Mouse (Mus musculus) liver, embryonic 15.5 days (tissue): ENCODE results near the gene Ankrd55. TPM values are rescaled to one million over a fixed set of nuclear protein-coding genes. Genes with fewer than 3 reads are reported as not detected.

ENCODE experiments used
- ATAC-seq: fragments of 200-750 bp; cut with Nextera tagmentation; 2 replicates; pipeline ENCODE4 v1.8.0; 2017; ENCODE audit warnings: moderate number of reproducible peaks, mild to moderate bottlenecking, moderate library complexity; ENCODE audit not compliant: insufficient read depth
- H3K27ac ChIP-seq: fragments of 300-500 bp; sonication (generic); replicated peaks from 2 replicates; pipeline ENCODE4 v1.5.1; 2015; ENCODE audit warnings: mild to moderate bottlenecking, inconsistent platforms
- H3K27me3 ChIP-seq: fragments of 300-500 bp; sonication (generic); 2 replicates; pipeline ENCODE4 v1.6.1; 2015; ENCODE audit warnings: mild to moderate bottlenecking, inconsistent platforms
- H3K36me3 ChIP-seq: fragments of 300-500 bp; sonication (generic); replicated peaks from 2 replicates; pipeline ENCODE4 v1.6.1; 2015; ENCODE audit warnings: moderate library complexity, mild to moderate bottlenecking, inconsistent platforms
- H3K4me1 ChIP-seq: fragments of 300-500 bp; sonication (generic); replicated peaks from 2 replicates; pipeline ENCODE4 v1.6.1; 2015; ENCODE audit warnings: inconsistent platforms
- H3K4me2 ChIP-seq: fragments of 300-500 bp; sonication (generic); 2 replicates; pipeline ENCODE4 v1.6.1; 2015; ENCODE audit warnings: moderate library complexity, mild to moderate bottlenecking, inconsistent platforms
- H3K4me3 ChIP-seq: fragments of 300-500 bp; sonication (generic); replicated peaks from 2 replicates; pipeline ENCODE4 v1.5.1; 2015; ENCODE audit warnings: mild to moderate bottlenecking, inconsistent platforms
- H3K9ac ChIP-seq: fragments of 300-500 bp; sonication (generic); 2 replicates; pipeline ENCODE4 v1.6.1; 2015; ENCODE audit warnings: moderate library complexity, mild to moderate bottlenecking, inconsistent platforms
- H3K9me3 ChIP-seq: fragments of 300-500 bp; sonication (generic); replicated peaks from 2 replicates; pipeline ENCODE4 v1.6.1; 2016; ENCODE audit warnings: inconsistent platforms
- WGBS: fragments of 180-500 bp; shearing (Covaris S2); methylation state at CpG from one replicate; pipeline ENCODE4 v1.1.7; 2015; ENCODE audit warnings: mixed read lengths; ENCODE audit not compliant: insufficient replicate concordance; 5-methylcytosine and 5-hydroxymethylcytosine counted together
- polyA plus RNA-seq: library from polyadenylated mRNA; unstranded; fragments of >200 nt; fragmentation: Nextera tagmentation; extraction: Ambion mirVana; gene quantifications from 2 replicates; pipeline ENCODE4 v1.2.1, GENCODE M21; 2015

Ankrd55 gene
- polyA plus RNA-seq, 1 experiment from 2014 or later: 0.08 TPM

- no peaks in the 10 kb centered on the region for H3K36me3 ChIP-seq
- no peak overlapping the region for H3K9ac ChIP-seq
- no peak overlapping the region for H3K4me2 ChIP-seq
- 59% methylated on average over 7 of the region's 7 CpGs for WGBS
- H3K27me3 ChIP-seq: no peaks in the 10 kb centered on the region
- H3K4me3 ChIP-seq: no peak overlapping the region
- H3K4me1 ChIP-seq: no peaks in the 10 kb centered on the region; the same call in 1 of the 2 replicates
- no peak overlapping the region for H3K27ac ChIP-seq
- no peaks in the 10 kb centered on the region for H3K9me3 ChIP-seq
- no peak for ATAC-seq
Observed at GRCm38 (mm10) chr13:112326403-112326802, 38.2 kb downstream of the Ankrd55 start.

GRCm38 (mm10) chr13:112326977-112327376 lies 38.7 kb downstream of the Ankrd55 start:
- Histone ChIP-seq H3K4me2 (no peak overlapping the region), H3K9me3 (no peaks in the 10 kb centered on the region), H3K9ac (no peak overlapping the region), H3K27me3 (no peaks in the 10 kb centered on the region), H3K4me3 (no peak overlapping the region), H3K4me1 (no peaks in the 10 kb centered on the region; the same call in 1 of the 2 replicates), H3K27ac (no peak overlapping the region), H3K36me3 (no peaks in the 10 kb centered on the region)
- 59% methylated on average over 5 of the region's 5 CpGs for WGBS
- no peak for ATAC-seq

- no peak for ATAC-seq
- Histone ChIP-seq H3K4me2 (no peak overlapping the region), H3K27ac (no peak overlapping the region), H3K36me3 (no peaks in the 10 kb centered on the region), H3K4me3 (no peak overlapping the region), H3K4me1 (no peaks in the 10 kb centered on the region; the same call in 1 of the 2 replicates), H3K27me3 (no peaks in the 10 kb centered on the region), H3K9ac (no peak overlapping the region), H3K9me3 (no peaks in the 10 kb centered on the region)
- WGBS: 51% methylated on average over 4 of the region's 4 CpGs
Observed at GRCm38 (mm10) chr13:112327511-112327910, 39.3 kb downstream of the Ankrd55 start.

- ATAC-seq: no peak
- Histone ChIP-seq H3K36me3 (no peaks in the 10 kb centered on the region), H3K27ac (no peak overlapping the region), H3K4me2 (no peak overlapping the region), H3K4me1 (no peaks in the 10 kb centered on the region; the same call in 1 of the 2 replicates), H3K9ac (no peak overlapping the region), H3K27me3 (no peaks in the 10 kb centered on the region; the same call in 1 of the 2 replicates), H3K9me3 (no peaks in the 10 kb centered on the region), H3K4me3 (no peak overlapping the region)
- WGBS: 73% methylated on average over 6 of the region's 6 CpGs
Observed at GRCm38 (mm10) chr13:112330257-112330656, 42.0 kb downstream of the Ankrd55 start.

GRCm38 (mm10) chr13:112330919-112331681 lies 42.8 kb downstream of the Ankrd55 start:
- H3K4me1 ChIP-seq: no peaks in the 10 kb centered on the region; the same call in 1 of the 2 replicates
- no peaks in the 10 kb centered on the region for H3K36me3 ChIP-seq
- H3K9me3 ChIP-seq: no peaks in the 10 kb centered on the region
- no peak overlapping the region for H3K4me2 ChIP-seq
- no peak overlapping the region for H3K27ac ChIP-seq
- 51% methylated on average over 8 of the region's 8 CpGs for WGBS
- no peak overlapping the region for H3K9ac ChIP-seq
- ATAC-seq: no peak
- H3K4me3 ChIP-seq: no peak overlapping the region
- H3K27me3 ChIP-seq: no peaks in the 10 kb centered on the region; the same call in 1 of the 2 replicates

GRCm38 (mm10) chr13:112331682-112332061 lies 43.4 kb downstream of the Ankrd55 start:
- WGBS: 57% methylated on average over 1 of the region's 1 CpGs
- H3K27ac ChIP-seq: no peak overlapping the region
- ATAC-seq: no peak

GRCm38 (mm10) chr13:112335531-112335930 lies 47.3 kb downstream of the Ankrd55 start:
- Histone ChIP-seq H3K4me2 (no peak overlapping the region), H3K4me1 (no peaks in the 10 kb centered on the region), H3K36me3 (no peaks in the 10 kb centered on the region), H3K27me3 (no peaks in the 10 kb centered on the region; the same call in 1 of the 2 replicates), H3K9me3 (no peaks in the 10 kb centered on the region), H3K27ac (no peak overlapping the region), H3K4me3 (no peak overlapping the region), H3K9ac (no peak overlapping the region)
- no peak for ATAC-seq
- WGBS: 49% methylated on average over 3 of the region's 3 CpGs

More at GRCm38 (mm10) chr13:112331682-112332061, 43.4 kb downstream of the Ankrd55 start:
- H3K36me3 ChIP-seq: no peaks in the 10 kb centered on the region
- no peaks in the 10 kb centered on the region; the same call in 1 of the 2 replicates for H3K27me3 ChIP-seq
- H3K4me1 ChIP-seq: no peaks in the 10 kb centered on the region; the same call in 1 of the 2 replicates
- no peaks in the 10 kb centered on the region for H3K9me3 ChIP-seq
- no peak overlapping the region for H3K4me3 ChIP-seq
- H3K4me2 ChIP-seq: no peak overlapping the region
- no peak overlapping the region for H3K9ac ChIP-seq

GRCm38 (mm10) chr13:112337146-112337545 lies 48.9 kb downstream of the Ankrd55 start:
- ATAC-seq: no peak
- no peak overlapping the region for H3K4me2 ChIP-seq
- no peaks in the 10 kb centered on the region for H3K4me1 ChIP-seq
- 71% methylated on average over 9 of the region's 9 CpGs for WGBS
- no peaks in the 10 kb centered on the region for H3K9me3 ChIP-seq
- H3K9ac ChIP-seq: no peak overlapping the region
- no peaks in the 10 kb centered on the region; the same call in 1 of the 2 replicates for H3K27me3 ChIP-seq
- no peak overlapping the region for H3K4me3 ChIP-seq
- no peak overlapping the region for H3K27ac ChIP-seq
- no peaks in the 10 kb centered on the region for H3K36me3 ChIP-seq

- ATAC-seq: no peak
- H3K4me2 ChIP-seq: no peak overlapping the region
- H3K27ac ChIP-seq: no peak overlapping the region
- no peaks in the 10 kb centered on the region for H3K27me3 ChIP-seq
- whole genome bisulfite sequencing: 74% methylated on average over 8 of the region's 8 CpGs
- no peak overlapping the region for H3K9ac ChIP-seq
- H3K4me1 ChIP-seq: no peaks in the 10 kb centered on the region
- H3K9me3 ChIP-seq: no peaks in the 10 kb centered on the region
- no peak overlapping the region for H3K4me3 ChIP-seq
- H3K36me3 ChIP-seq: no peaks in the 10 kb centered on the region
Observed at GRCm38 (mm10) chr13:112340205-112340604, 52.0 kb downstream of the Ankrd55 start.

- H3K27me3 ChIP-seq: no peaks in the 10 kb centered on the region
- no peaks in the 10 kb centered on the region for H3K9me3 ChIP-seq
- H3K4me2 ChIP-seq: no peak overlapping the region
- no peak overlapping the region for H3K4me3 ChIP-seq
- H3K36me3 ChIP-seq: no peaks in the 10 kb centered on the region
- WGBS: 58% methylated on average over 6 of the region's 6 CpGs
- no peak overlapping the region for H3K9ac ChIP-seq
- no peak overlapping the region for H3K27ac ChIP-seq
- ATAC-seq: no peak
- no peaks in the 10 kb centered on the region for H3K4me1 ChIP-seq
Observed at GRCm38 (mm10) chr13:112340761-112341160, 52.5 kb downstream of the Ankrd55 start.

GRCm38 (mm10) chr13:112342971-112343627 lies 54.8 kb downstream of the Ankrd55 start:
- 38% methylated on average over 5 of the region's 5 CpGs for WGBS
- no peak overlapping the region for H3K27ac ChIP-seq
- no peaks in the 10 kb centered on the region for H3K27me3 ChIP-seq
- H3K9me3 ChIP-seq: no peaks in the 10 kb centered on the region
- H3K4me1 ChIP-seq: no peaks in the 10 kb centered on the region
- ATAC-seq: no peak
- H3K4me3 ChIP-seq: no peak overlapping the region
- H3K36me3 ChIP-seq: no peaks in the 10 kb centered on the region
- no peak overlapping the region for H3K9ac ChIP-seq
- H3K4me2 ChIP-seq: no peak overlapping the region
